In genomic region chr9:50518781-50519180, GRCm38 (mm10) we compare ENCODE assay signal across 11 mouse cellular contexts. TPM values are rescaled to one million over a fixed set of nuclear protein-coding genes. Genes with fewer than 3 reads are reported as not detected.
DNase-seq lines count a peak whose midpoint lies in the region; ATAC-seq and TF ChIP-seq lines count a peak whose summit lies in the region.
"Had no signal": no experiment of that assay in that cellular context is flagged by ENCODE, and none has a peak within 500 bp of the region (broad histone marks: within the 10 kb centered on the region; RNA-seq: fewer than 3 reads in every experiment).

No protein-coding gene starts in this region.

- peak; percentile 70 for TF ChIP-seq CTCF in layer of hippocampus, adult 2 months (conservative IDR thresholded peaks at IDR 0.05)
- peak; percentile 47; the same call in 1 of the 2 replicates for TF ChIP-seq CTCF in G1E (IDR thresholded peaks at IDR 0.05; ENCODE audit: low read depth, low read length)

- WGBS in intestine, embryonic 16.5 days: 19% methylated on average over 2 of the region's 2 CpGs

- no peaks in the 10 kb centered on the region for H3K9me3 ChIP-seq in G1E (replicated peaks)
- H3K9me3 ChIP-seq in intestine, embryonic 16.5 days (ENCODE audit: control insufficient read depth, low read length): no peaks in the 10 kb centered on the region

- no peak overlapping the region for H3K4me2 ChIP-seq in intestine, embryonic 16.5 days (ENCODE audit: low read depth, low read length)

- no peak for ATAC-seq in G1E (ENCODE audit: extremely low read depth, insufficient number of reproducible peaks, low FRiP score, poor library complexity, severe bottlenecking)
- peak; percentile 71; the same call in 1 of the 2 replicates for ATAC-seq in megakaryocyte-erythroid progenitor cell, adult 5-6 weeks (replicated peaks; ENCODE audit: low FRiP score, low TSS enrichment, poor library complexity, severe bottlenecking)
- ATAC-seq in cerebellum, adult (ENCODE audit: insufficient number of reproducible peaks, low FRiP score, low TSS enrichment): no peak
- no peak for ATAC-seq in intestine, embryonic 16.5 days

- H3K36me3 ChIP-seq in G1E (replicated peaks): peaks cover 20% of the 10 kb centered on the region
- no peaks in the 10 kb centered on the region for H3K36me3 ChIP-seq in intestine, embryonic 16.5 days (ENCODE audit: control insufficient read depth, insufficient read depth, low read length)

- no peak overlapping the region for H3K4me3 ChIP-seq in layer of hippocampus, adult 2 months
- H3K4me3 ChIP-seq in G1E (ENCODE audit: low read depth, low read length): no peak overlapping the region
- H3K4me3 ChIP-seq in intestine, embryonic 16.5 days (ENCODE audit: low read length): no peak overlapping the region

- H3K27ac ChIP-seq in layer of hippocampus, adult 2 months: no peak overlapping the region
- H3K27ac ChIP-seq in intestine, embryonic 16.5 days (ENCODE audit: low read length): no peak overlapping the region

- DNase-seq in layer of hippocampus, adult 2 months (ENCODE audit: low spot score in 2 of 2): no peak
- DNase-seq in layer of hippocampus, adult 18-20 months (ENCODE audit: low spot score in 2 of 2): no peak
- peak; percentile 32 for DNase-seq in CD4-positive helper T cell, adult 2 months (ENCODE audit: low read depth, low spot score)
- DNase-seq in G1E (ENCODE audit: low spot score): no peak
- DNase-seq: cerebellum, adult 9-10 months had no signal

- peaks cover 4% of the 10 kb centered on the region for H3K4me1 ChIP-seq in G1E (ENCODE audit: insufficient read depth, low read depth, low read length)
- H3K4me1 ChIP-seq in intestine, embryonic 16.5 days (ENCODE audit: control insufficient read depth, insufficient read depth, low read length): no peaks in the 10 kb centered on the region

- no peaks in the 10 kb centered on the region for H3K27me3 ChIP-seq in G1E (ENCODE audit: insufficient read depth, low read length)
- no peaks in the 10 kb centered on the region for H3K27me3 ChIP-seq in intestine, embryonic 16.5 days (replicated peaks; ENCODE audit: control insufficient read depth, insufficient read depth, low read length)

- H3K9ac ChIP-seq in intestine, embryonic 16.5 days (ENCODE audit: low read depth, low read length): no peak overlapping the region

RNA-seq across cellular contexts. Expression of gene Pts, which starts 9.7 kb away (rescaled TPM):
- 10 to 100 TPM; 36.5 to 42.5 TPM for total RNA-seq in layer of hippocampus, adult 2 months (2021)
- total RNA-seq in layer of hippocampus, adult 18-20 months (2021): 10 to 100 TPM; 30.7 to 36.7 TPM
- total RNA-seq in G1E (2014; fragmentation: Nextera tagmentation) (43.9 and 48.2 TPM in 2 replicates), G1E (2017) (52.3 and 59.4 TPM in 2 replicates)
- 7.1 and 14.6 TPM in 2 replicates for polyA plus RNA-seq in G1E (2012)
- 76.0 and 81.6 TPM in 2 replicates for total RNA-seq in megakaryocyte-erythroid progenitor cell, adult 5-6 weeks (2014; fragmentation: Nextera tagmentation)
- 45.2 and 74.2 TPM in 2 replicates for total RNA-seq in megakaryocyte-erythroid progenitor cell, adult 5-6 weeks (2017)
- 106 and 107 TPM in 2 replicates for polyA plus RNA-seq in intestine, embryonic 16.5 days (2015; fragmentation: Nextera tagmentation; extraction: Ambion mirVana)

RNA-seq across cellular contexts. Expression of gene Plet1, which starts 24.5 kb away (rescaled TPM):
- not detected for total RNA-seq in layer of hippocampus, adult 2 months (2021)
- total RNA-seq in layer of hippocampus, adult 18-20 months (2021): under 1 TPM in 1 of 2 experiments, not detected in 1; 0.25 TPM
- total RNA-seq in G1E (2014; fragmentation: Nextera tagmentation) (not detected in 2 replicates), G1E (2017) (0.17 TPM in 1 of 2 replicates, not detected in the other)
- 0.08 TPM in 1 of 2 replicates, not detected in the other for polyA plus RNA-seq in G1E (2012)
- total RNA-seq in megakaryocyte-erythroid progenitor cell, adult 5-6 weeks (2014; fragmentation: Nextera tagmentation): not detected in 2 replicates
- total RNA-seq in megakaryocyte-erythroid progenitor cell, adult 5-6 weeks (2017): not detected in 2 replicates
- 1.2 and 1.3 TPM in 2 replicates for polyA plus RNA-seq in intestine, embryonic 16.5 days (2015; fragmentation: Nextera tagmentation; extraction: Ambion mirVana)

RNA-seq across cellular contexts. Expression of gene Il18, which starts 35.8 kb away (rescaled TPM):
- 10 to 100 TPM; 25.3 to 25.9 TPM for total RNA-seq in layer of hippocampus, adult 2 months (2021)
- 10 to 100 TPM; 25.1 to 27.9 TPM for total RNA-seq in layer of hippocampus, adult 18-20 months (2021)
- not detected in 2 replicates for total RNA-seq in G1E (2014; fragmentation: Nextera tagmentation)
- not detected in 2 replicates for total RNA-seq in G1E (2017)
- polyA plus RNA-seq in G1E (2012): not detected in 2 replicates
- total RNA-seq in megakaryocyte-erythroid progenitor cell, adult 5-6 weeks (2014; fragmentation: Nextera tagmentation): 1.8 TPM in 1 of 2 replicates, not detected in the other
- 1.5 TPM in 1 of 2 replicates, not detected in the other for total RNA-seq in megakaryocyte-erythroid progenitor cell, adult 5-6 weeks (2017)
- 23.3 and 35.5 TPM in 2 replicates for polyA plus RNA-seq in intestine, embryonic 16.5 days (2015; fragmentation: Nextera tagmentation; extraction: Ambion mirVana)

RNA-seq across cellular contexts. Expression of gene Bco2, which starts 36.2 kb away (rescaled TPM):
- total RNA-seq in layer of hippocampus, adult 2 months (2021): 1 to 10 TPM; 3.8 to 3.9 TPM
- 1 to 10 TPM; 4.0 to 4.1 TPM for total RNA-seq in layer of hippocampus, adult 18-20 months (2021)
- total RNA-seq in G1E (2014; fragmentation: Nextera tagmentation) (0.34 TPM in 1 of 2 replicates, not detected in the other), G1E (2017) (0.11 TPM in 1 of 2 replicates, not detected in the other)
- polyA plus RNA-seq in G1E (2012): not detected in 2 replicates
- total RNA-seq in megakaryocyte-erythroid progenitor cell, adult 5-6 weeks (2014; fragmentation: Nextera tagmentation): 0.20 TPM in 1 of 2 replicates, not detected in the other
- 0.50 and 0.89 TPM in 2 replicates for total RNA-seq in megakaryocyte-erythroid progenitor cell, adult 5-6 weeks (2017)
- polyA plus RNA-seq in intestine, embryonic 16.5 days (2015; fragmentation: Nextera tagmentation; extraction: Ambion mirVana): 7.6 and 10.4 TPM in 2 replicates

RNA-seq across cellular contexts. Expression of gene Tex12, which starts 42.3 kb away (rescaled TPM):
- total RNA-seq in layer of hippocampus, adult 2 months (2021): not detected
- total RNA-seq in layer of hippocampus, adult 18-20 months (2021): not detected
- total RNA-seq in G1E (2014; fragmentation: Nextera tagmentation) (not detected in 2 replicates), G1E (2017) (not detected in 2 replicates)
- not detected in 2 replicates for polyA plus RNA-seq in G1E (2012)
- total RNA-seq in megakaryocyte-erythroid progenitor cell, adult 5-6 weeks (2014; fragmentation: Nextera tagmentation): not detected in 2 replicates
- not detected in 2 replicates for total RNA-seq in megakaryocyte-erythroid progenitor cell, adult 5-6 weeks (2017)
- 0.23 TPM in 1 of 2 replicates, not detected in the other for polyA plus RNA-seq in intestine, embryonic 16.5 days (2015; fragmentation: Nextera tagmentation; extraction: Ambion mirVana)
- total RNA-seq: layer of hippocampus, postnatal 14 days had no signal
- polyA plus RNA-seq: gonadal fat pad, adult 2 months; stomach, embryonic 14.5 days had no signal

Comparison
In these comparisons a context has a peak if more than half of its experiments do, and no peak if none do; other contexts are left out.
1. RNA of gene Il18, which starts 35.8 kb away (total RNA-seq): 25.1 to 27.9 TPM in layer of hippocampus, adult 18-20 months and 25.3 to 25.9 TPM in layer of hippocampus, adult 2 months; not detected in G1E and 1.5 to 1.8 TPM in megakaryocyte-erythroid progenitor cell, adult 5-6 weeks; every median in the first group is over 4 times any median in the second.